Mouse (Mus musculus): ENCODE results near the gene Lcmt2. TPM values are rescaled to one million over a fixed set of nuclear protein-coding genes. Genes with fewer than 3 reads are reported as not detected.
"Not testable (repeated sequence)": the region's sequence is repeated elsewhere in the genome, so short reads cannot be mapped to it uniquely, and the experiment has no call there.

The Lcmt2 gene
- polyA plus RNA-seq, 1 experiment from 2014 or later = 21.1 TPM

- Histone ChIP-seq H3K9ac (no peak overlapping the region), H3K27me3 (replicated peaks) (no peaks in the 10 kb centered on the region), H3K4me1 (peaks cover 22% of the 10 kb centered on the region), H3K4me3 (no peak overlapping the region), H3K4me2 (replicated peaks) (no peak overlapping the region), H3K27ac (no peak overlapping the region), H3K9me3 (no peaks in the 10 kb centered on the region), H3K36me3 (peaks cover 35% of the 10 kb centered on the region)
- 46% methylated on average over 2 of the region's 2 CpGs for WGBS
- no peak for ATAC-seq (ENCODE audit: low FRiP score, low read depth)
Observed at GRCm38 (mm10) chr2:121142415-121142814, 2.0 kb upstream of the Lcmt2 start.

GRCm38 (mm10) chr2:121141216-121142035, 973 bp upstream of the Lcmt2 start:
- Histone ChIP-seq H3K36me3 (peaks cover 29% of the 10 kb centered on the region), H3K9me3 (no peaks in the 10 kb centered on the region), H3K9ac (peak overlapping the region; percentile 90), H3K4me1 (peaks cover 22% of the 10 kb centered on the region), H3K4me2 (replicated peaks) (peak overlapping the region; percentile 93), H3K27me3 (replicated peaks) (no peaks in the 10 kb centered on the region), H3K4me3 (peak overlapping the region; percentile 72), H3K27ac (no peak overlapping the region)
- WGBS = 81% methylated on average over 16 of the region's 16 CpGs
- no peak for ATAC-seq (ENCODE audit: low FRiP score, low read depth)

DNA sequence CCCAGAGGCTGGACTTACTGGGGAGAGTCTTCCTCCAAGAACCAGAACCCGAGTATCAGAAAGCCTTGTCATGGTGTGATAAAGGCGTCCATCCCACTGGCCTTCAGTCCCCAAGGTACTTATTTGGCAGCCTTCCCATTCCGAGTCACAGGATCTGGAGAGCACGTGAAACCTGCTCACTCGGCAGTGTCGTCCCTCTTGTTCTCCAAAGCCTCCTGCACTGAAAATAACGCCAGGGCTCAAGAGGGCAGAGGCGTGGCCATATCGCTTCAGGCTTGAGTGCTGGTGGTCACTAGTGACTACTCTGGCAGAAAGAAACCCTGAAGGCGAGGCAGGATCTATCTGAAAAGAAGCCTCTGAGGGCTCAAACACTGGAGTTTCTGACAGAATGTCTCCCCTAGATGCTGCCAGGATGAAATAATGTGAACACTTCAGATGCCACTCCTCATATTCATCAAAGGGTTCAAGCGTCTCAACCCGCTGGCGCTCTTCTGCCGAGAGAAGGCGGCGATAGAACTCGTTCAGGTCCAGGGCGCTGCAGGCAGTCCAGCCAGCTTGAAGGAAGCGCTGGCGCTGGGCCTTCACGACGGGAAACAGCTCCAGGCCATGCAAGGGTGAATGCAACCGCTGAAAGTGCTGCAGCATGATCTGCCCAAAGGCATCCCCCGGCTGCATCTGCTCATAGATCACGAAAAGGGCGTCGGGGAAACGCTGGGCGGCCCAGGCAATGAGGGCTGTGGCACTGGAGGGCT, 1.0 kb downstream of the Lcmt2 start:
- Histone ChIP-seq H3K9ac (peak overlapping the region; percentile 90), H3K9me3 (no peaks in the 10 kb centered on the region), H3K4me1 (peaks cover 22% of the 10 kb centered on the region), H3K36me3 (peaks cover 22% of the 10 kb centered on the region), H3K27me3 (replicated peaks) (no peaks in the 10 kb centered on the region), H3K27ac (peak overlapping the region; percentile 95), H3K4me2 (replicated peaks) (peak overlapping the region; percentile 93), H3K4me3 (peak overlapping the region; percentile 72)
- 56% methylated on average over 29 of the region's 29 CpGs for WGBS
- ATAC-seq (ENCODE audit: low FRiP score, low read depth) = no peak; the same call in 1 of the 2 replicates

- whole genome bisulfite sequencing = 95% methylated on average over 4 of the region's 4 CpGs
- Histone ChIP-seq H3K4me2 (replicated peaks) (no peak overlapping the region), H3K9ac (no peak overlapping the region), H3K4me3 (no peak overlapping the region), H3K27me3 (replicated peaks) (no peaks in the 10 kb centered on the region), H3K9me3 (no peaks in the 10 kb centered on the region), H3K4me1 (peaks cover 22% of the 10 kb centered on the region), H3K36me3 (peaks cover 16% of the 10 kb centered on the region), H3K27ac (no peak overlapping the region)
- ATAC-seq (ENCODE audit: low FRiP score, low read depth) = no peak
Observed at GRCm38 (mm10) chr2:121137371-121137770, 3.1 kb downstream of the Lcmt2 start.

DNA sequence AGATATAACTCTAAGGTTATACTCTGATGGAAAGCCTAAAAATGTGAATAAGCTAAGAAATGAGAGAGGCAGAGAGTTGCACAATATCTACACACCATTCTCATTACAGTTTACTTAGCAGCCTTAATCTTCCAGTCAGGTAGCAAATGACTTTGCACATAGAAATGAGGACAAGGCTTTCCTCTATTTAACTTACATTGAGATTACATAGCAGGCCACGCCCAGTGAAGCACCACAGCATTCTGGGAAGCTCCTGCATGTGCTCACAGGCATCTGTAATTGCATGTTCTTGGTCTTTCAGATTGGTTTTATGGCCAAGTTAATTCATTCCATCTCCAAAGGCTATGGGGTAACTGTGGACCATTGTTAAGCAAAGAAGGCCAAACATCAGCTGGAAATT, 7.6 kb downstream of the Lcmt2 start:
- H3K36me3 ChIP-seq = peaks cover 4% of the 10 kb centered on the region; the same call in 1 of the 2 replicates
- H3K9me3 ChIP-seq = no peaks in the 10 kb centered on the region
- WGBS = 80% methylated on average over 1 of the region's 1 CpGs
- H3K27me3 ChIP-seq (replicated peaks) = no peaks in the 10 kb centered on the region
- H3K4me1 ChIP-seq = no peaks in the 10 kb centered on the region
- H3K27ac ChIP-seq = no peak overlapping the region
- H3K9ac ChIP-seq = no peak overlapping the region
- H3K4me3 ChIP-seq = no peak overlapping the region
- H3K4me2 ChIP-seq (replicated peaks) = no peak overlapping the region
- ATAC-seq (ENCODE audit: low FRiP score, low read depth) = no peak

DNA sequence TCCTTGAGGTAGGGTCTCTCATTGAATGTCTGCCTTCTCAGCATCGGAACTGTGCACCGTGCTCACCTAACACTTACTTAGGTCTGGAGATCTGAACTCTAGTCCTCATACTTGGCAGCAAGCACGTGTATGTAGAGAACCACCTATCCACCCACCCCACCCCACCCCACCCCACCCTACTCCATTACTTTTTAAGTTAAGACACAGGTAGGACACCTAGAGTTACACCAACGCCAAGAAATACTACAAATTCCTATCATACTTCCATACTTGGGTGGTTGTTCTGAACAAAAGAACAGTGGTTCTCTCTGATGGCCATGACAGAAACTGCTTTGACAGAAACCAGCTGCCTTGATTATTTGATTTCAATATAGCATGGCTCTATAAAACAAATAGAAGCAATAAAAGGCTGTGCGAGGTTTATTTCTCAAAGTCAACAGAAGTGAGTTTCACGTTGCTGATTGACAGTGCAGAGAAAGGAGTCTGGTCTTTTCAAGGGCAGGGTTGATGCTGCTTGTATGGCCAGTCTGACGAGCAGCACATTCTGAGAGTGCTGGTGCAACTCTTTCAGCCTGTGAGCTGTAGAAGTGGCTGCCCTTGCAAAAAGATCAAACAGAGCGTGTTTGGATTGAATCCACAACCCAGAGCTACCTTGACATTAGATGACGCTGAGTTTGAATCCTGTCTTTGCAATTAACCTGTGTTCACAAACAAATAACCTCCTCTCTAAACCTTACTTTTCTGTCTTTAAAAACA, 11.4 kb downstream of the Lcmt2 start:
- 76% methylated on average over 9 of the region's 9 CpGs for WGBS
- Histone ChIP-seq H3K9ac (no peak overlapping the region), H3K27ac (no peak overlapping the region), H3K4me1 (no peaks in the 10 kb centered on the region), H3K36me3 (no peaks in the 10 kb centered on the region), H3K9me3 (no peaks in the 10 kb centered on the region), H3K4me2 (replicated peaks) (no peak overlapping the region), H3K27me3 (replicated peaks) (no peaks in the 10 kb centered on the region), H3K4me3 (no peak overlapping the region)
- no peak for ATAC-seq (ENCODE audit: low FRiP score, low read depth)

- Histone ChIP-seq H3K27me3 (replicated peaks) (no peaks in the 10 kb centered on the region), H3K36me3 (no peaks in the 10 kb centered on the region), H3K4me3 (no peak overlapping the region), H3K4me2 (replicated peaks) (no peak overlapping the region), H3K9ac (no peak overlapping the region), H3K4me1 (no peaks in the 10 kb centered on the region), H3K27ac (no peak overlapping the region), H3K9me3 (no peaks in the 10 kb centered on the region)
- ATAC-seq (ENCODE audit: low FRiP score, low read depth) = no peak
- whole genome bisulfite sequencing = 85% methylated on average over 1 of the region's 1 CpGs
Observed at GRCm38 (mm10) chr2:121127536-121127935, 12.9 kb downstream of the Lcmt2 start.

- not testable (repeated sequence) for H3K9me3 ChIP-seq; H3K27ac ChIP-seq; H3K27me3 ChIP-seq (replicated peaks); H3K36me3 ChIP-seq; ATAC-seq (ENCODE audit: low FRiP score, low read depth); H3K4me2 ChIP-seq (replicated peaks); H3K9ac ChIP-seq; H3K4me3 ChIP-seq; H3K4me1 ChIP-seq
- WGBS = 92% methylated on average over 5 of the region's 5 CpGs
Observed at GRCm38 (mm10) chr2:121126302-121126701, 14.2 kb downstream of the Lcmt2 start.

DNA sequence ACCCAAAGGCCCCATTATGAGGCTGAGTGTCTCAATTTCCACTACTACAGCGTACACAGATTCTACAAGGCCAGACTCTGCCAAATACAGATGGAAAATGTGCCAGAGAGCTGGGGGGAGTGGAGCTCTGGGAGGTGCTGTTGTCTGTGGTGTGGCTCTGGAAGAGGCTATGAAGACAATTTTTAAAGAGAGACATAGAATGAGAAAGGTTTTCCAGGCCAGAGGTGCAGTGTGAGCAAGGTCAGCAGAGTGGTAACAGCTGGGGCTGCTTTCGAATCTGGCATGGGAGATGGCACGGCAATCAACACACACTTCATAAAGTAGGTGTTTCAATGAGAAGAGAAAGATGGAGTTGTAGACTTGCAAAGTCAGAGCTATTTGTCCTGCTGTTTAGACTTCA, 21.2 kb downstream of the Lcmt2 start:
- Histone ChIP-seq H3K4me2 (replicated peaks) (no peak overlapping the region), H3K27ac (no peak overlapping the region), H3K9me3 (no peaks in the 10 kb centered on the region), H3K9ac (no peak overlapping the region), H3K27me3 (replicated peaks) (no peaks in the 10 kb centered on the region), H3K36me3 (no peaks in the 10 kb centered on the region), H3K4me3 (no peak overlapping the region), H3K4me1 (no peaks in the 10 kb centered on the region)
- no peak for ATAC-seq (ENCODE audit: low FRiP score, low read depth)
- WGBS = 86% methylated on average over 3 of the region's 3 CpGs

GRCm38 (mm10) chr2:121115418-121115817, 25.0 kb downstream of the Lcmt2 start:
- no peaks in the 10 kb centered on the region for H3K36me3 ChIP-seq
- no peaks in the 10 kb centered on the region for H3K27me3 ChIP-seq (replicated peaks)
- ATAC-seq (ENCODE audit: low FRiP score, low read depth) = no peak
- no peak overlapping the region for H3K27ac ChIP-seq
- no peaks in the 10 kb centered on the region for H3K9me3 ChIP-seq
- no peak overlapping the region for H3K9ac ChIP-seq
- 97% methylated on average over 2 of the region's 2 CpGs for WGBS
- H3K4me2 ChIP-seq (replicated peaks) = no peak overlapping the region
- H3K4me1 ChIP-seq = no peaks in the 10 kb centered on the region
- no peak overlapping the region for H3K4me3 ChIP-seq

DNA sequence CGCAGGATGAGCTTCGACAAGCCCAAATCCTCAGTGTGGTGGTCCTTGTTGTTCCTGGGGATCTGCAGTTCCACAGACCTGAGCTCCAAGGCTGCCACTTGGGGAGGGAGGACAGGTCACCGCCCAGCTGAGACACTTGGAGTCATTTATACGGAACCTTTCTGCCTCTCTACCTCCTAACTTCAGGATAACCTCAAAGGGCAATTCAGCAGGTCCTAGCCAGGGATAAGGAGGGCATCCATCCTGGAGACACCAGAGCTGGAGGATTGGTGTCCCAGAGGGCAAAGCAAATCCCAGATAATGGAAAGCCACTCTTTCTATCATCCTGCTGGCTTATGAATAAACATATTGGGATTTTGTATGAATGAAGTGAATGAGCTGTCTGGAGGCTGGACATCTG, 30.8 kb downstream of the Lcmt2 start, which contains the start of gene Tgm7:
TSS of gene Tgm7 (minus strand) at position 101 of the 400 bp plus-strand sequence.
- Histone ChIP-seq H3K4me1 (no peaks in the 10 kb centered on the region), H3K4me2 (replicated peaks) (no peak within 1 kb of the TSS), H3K27ac (no peak within 1 kb of the TSS), H3K36me3 (no peaks in the 10 kb centered on the region), H3K9me3 (no peaks in the 10 kb centered on the region), H3K4me3 (no peak within 1 kb of the TSS), H3K9ac (no peak within 1 kb of the TSS), H3K27me3 (replicated peaks) (no peaks in the 10 kb centered on the region)
- 87% methylated on average over 4 of the region's 4 CpGs for WGBS
- ATAC-seq (ENCODE audit: low FRiP score, low read depth) = no peak

GRCm38 (mm10) chr2:121105940-121106339, 34.5 kb downstream of the Lcmt2 start:
- H3K4me2 ChIP-seq (replicated peaks) = no peak overlapping the region
- no peaks in the 10 kb centered on the region for H3K27me3 ChIP-seq (replicated peaks)
- no peak overlapping the region for H3K4me3 ChIP-seq
- H3K4me1 ChIP-seq = no peaks in the 10 kb centered on the region
- ATAC-seq (ENCODE audit: low FRiP score, low read depth) = no peak
- H3K27ac ChIP-seq = no peak overlapping the region
- no peak overlapping the region for H3K9ac ChIP-seq
- no peaks in the 10 kb centered on the region for H3K9me3 ChIP-seq
- H3K36me3 ChIP-seq = no peaks in the 10 kb centered on the region
